Mouse (Mus musculus) layer of hippocampus, adult 9-10 months (tissue): Measurements from ENCODE around the gene Vmn1r178.
"Not testable (repeated sequence)": the region's sequence is repeated elsewhere in the genome, so short reads cannot be mapped to it uniquely, and the experiment has no call there.

Experiments used
- DNase-seq: peaks from one replicate; pipeline ENCODE4 v3.0.0; 2022; ENCODE audit warnings: low spot score

The Vmn1r178 gene

DNA sequence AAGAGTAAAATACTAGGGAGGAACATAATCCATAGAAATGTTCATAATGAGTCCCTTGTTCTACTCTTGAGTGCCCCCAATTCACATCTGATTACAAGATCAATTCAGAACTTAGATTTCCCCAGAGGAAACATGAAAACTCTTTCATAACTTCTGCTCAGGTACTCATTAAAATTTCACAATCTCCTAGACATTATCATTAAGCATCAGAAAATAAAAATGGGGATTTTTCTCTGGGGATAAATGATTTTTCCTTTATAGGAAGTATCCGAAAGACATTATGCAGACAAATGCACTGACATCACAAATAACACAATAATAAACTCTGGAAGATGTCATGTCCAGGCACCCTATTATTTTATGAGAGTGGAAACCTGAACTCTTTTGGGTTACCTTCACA is at the start of gene Vmn1r178:
TSS of gene Vmn1r178 (plus strand) at position 301 of the 400 bp plus-strand sequence.
- no peak for DNase-seq

DNA sequence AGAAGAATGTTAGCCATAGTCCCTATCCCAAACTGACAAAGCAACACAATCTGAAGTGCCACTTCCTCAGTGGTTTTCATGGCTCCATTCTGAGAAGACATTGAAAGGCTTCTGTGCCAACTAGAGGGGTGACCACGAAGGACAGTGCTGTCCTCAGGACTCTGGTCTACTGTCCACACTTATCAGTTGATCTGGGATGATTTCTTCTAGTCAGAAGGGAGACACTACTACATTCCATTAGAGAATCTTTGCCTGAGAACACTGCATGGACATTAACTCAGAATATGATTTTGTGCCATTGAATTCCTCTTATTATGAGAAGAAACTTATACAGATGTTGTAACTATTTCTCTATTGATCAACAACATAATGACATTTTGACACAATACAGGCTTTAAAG is 25.5 kb upstream of the Vmn1r178 start, which contains the start of gene Vmn1r177:
TSS of gene Vmn1r177 (minus strand) at position 101 of the 400 bp plus-strand sequence.
- not testable (repeated sequence) for DNase-seq

DNA sequence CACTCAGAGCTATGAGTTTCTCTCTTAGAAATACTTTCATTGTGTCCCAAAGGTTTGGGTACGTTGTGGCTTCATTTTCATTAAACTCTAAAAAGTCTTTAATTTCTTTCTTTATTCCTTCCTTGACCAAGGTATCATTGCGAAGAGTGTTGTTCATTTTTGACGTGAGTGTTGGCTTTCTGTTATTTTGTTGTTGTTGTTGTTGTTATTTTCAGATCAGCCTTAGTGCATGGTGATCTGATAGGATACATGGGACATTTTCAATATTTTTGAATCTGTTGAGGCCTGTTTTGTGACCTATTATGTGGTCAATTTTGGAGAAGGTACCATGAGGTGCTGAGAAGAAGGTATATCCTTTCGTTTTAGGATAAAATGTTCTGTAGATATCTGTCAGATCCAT is 14.9 kb upstream of the Vmn1r178 start:
- DNase-seq: not testable (repeated sequence)

DNA sequence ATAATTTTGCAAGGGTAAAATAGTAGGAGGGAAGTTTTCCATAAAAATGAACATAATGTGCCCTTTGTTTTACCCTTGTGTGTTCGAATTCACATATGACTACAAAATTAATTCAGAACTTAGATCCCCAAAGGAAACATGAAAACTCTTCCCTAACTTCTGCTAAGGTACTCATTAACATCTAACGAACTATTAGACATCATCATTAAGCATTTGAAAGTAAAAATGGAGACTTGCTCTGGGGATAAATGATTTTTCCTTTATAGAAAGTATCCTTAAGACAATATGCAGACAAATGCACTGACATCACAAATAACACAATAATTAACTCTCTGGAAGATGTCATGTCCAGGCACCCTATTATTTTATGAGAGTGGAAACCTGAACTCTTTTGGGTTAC is 34.9 kb downstream of the Vmn1r178 start, which contains the start of gene Vmn1r179:
TSS of gene Vmn1r179 (plus strand) at position 301 of the 400 bp plus-strand sequence.
- DNase-seq: no peak
